Mouse (Mus musculus): ENCODE results near the gene Mgrn1.

- TF ChIP-seq CHD2 (IDR thresholded peaks at IDR 0.05; ENCODE audit: low read length) (no peak), CTCF (IDR thresholded peaks at IDR 0.05 in 2 of 3, conservative IDR thresholded peaks at IDR 0.05 in 1 of 3; ENCODE audit: control insufficient read depth in 1 of 3, insufficient read depth in 1 of 3, low read depth in 2 of 3, low read length in 3 of 3, poor library complexity in 1 of 3, severe bottlenecking in 1 of 3) (no peak), GABPA (IDR thresholded peaks at IDR 0.05; ENCODE audit: low read depth, low read length) (no peak), POLR2A (IDR thresholded peaks at IDR 0.05; ENCODE audit: control insufficient read depth in 1 of 2, insufficient read depth in 1 of 2, low read depth in 1 of 2, low read length in 2 of 2, poor library complexity in 1 of 2) (no peak)
Observed at GRCm38 (mm10) chr16:4899711-4900110, 13.7 kb downstream of the Mgrn1 start.
